Mouse (Mus musculus): ENCODE measurements around the gene Mcat. TPM values are rescaled to one million over a fixed set of nuclear protein-coding genes. Genes with fewer than 3 reads are reported as not detected.

Gene Mcat
- polyA plus RNA-seq, 1 experiment from 2014 or later: 15.9 TPM

DNA sequence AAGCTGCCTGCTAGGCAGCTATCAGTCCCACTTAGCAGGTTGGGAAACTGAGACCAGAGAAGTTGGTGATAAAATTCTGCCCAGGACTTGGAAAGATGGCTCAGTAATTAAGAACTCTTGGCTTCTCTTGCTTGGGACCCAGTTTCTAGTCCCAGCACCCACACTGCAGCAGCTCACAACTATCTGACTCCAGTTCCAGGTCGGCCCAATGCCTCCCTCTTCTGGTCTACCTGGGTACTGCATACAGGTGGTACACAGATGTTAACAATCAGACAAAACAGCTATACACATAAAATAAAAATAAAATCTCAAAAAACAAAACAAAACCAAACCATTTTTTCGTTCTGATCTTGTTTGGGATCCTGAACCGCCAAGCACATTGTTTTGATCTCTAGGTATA is 63.2 kb downstream of the Mcat start:
- no peak for ATAC-seq
- WGBS: 65% methylated on average over 3 of the region's 3 CpGs
- Histone ChIP-seq H3K9ac (ENCODE audit: low read depth, low read length) (no peak overlapping the region), H3K36me3 (ENCODE audit: control insufficient read depth, insufficient read depth) (peaks cover 11% of the 10 kb centered on the region; the same call in 1 of the 2 replicates), H3K4me1 (replicated peaks; ENCODE audit: control insufficient read depth, insufficient read depth, low read length) (no peaks in the 10 kb centered on the region), H3K9me3 (ENCODE audit: control insufficient read depth) (no peaks in the 10 kb centered on the region), H3K27me3 (replicated peaks; ENCODE audit: control insufficient read depth, insufficient read depth, low read length) (no peaks in the 10 kb centered on the region), H3K4me2 (replicated peaks; ENCODE audit: low read depth) (no peak overlapping the region), H3K27ac (ENCODE audit: low read depth, low read length) (no peak overlapping the region), H3K4me3 (ENCODE audit: low read depth, low read length) (no peak overlapping the region)
- TF ChIP-seq CTCF (IDR thresholded peaks at IDR 0.05; ENCODE audit: low read depth): peak; percentile 75

DNA sequence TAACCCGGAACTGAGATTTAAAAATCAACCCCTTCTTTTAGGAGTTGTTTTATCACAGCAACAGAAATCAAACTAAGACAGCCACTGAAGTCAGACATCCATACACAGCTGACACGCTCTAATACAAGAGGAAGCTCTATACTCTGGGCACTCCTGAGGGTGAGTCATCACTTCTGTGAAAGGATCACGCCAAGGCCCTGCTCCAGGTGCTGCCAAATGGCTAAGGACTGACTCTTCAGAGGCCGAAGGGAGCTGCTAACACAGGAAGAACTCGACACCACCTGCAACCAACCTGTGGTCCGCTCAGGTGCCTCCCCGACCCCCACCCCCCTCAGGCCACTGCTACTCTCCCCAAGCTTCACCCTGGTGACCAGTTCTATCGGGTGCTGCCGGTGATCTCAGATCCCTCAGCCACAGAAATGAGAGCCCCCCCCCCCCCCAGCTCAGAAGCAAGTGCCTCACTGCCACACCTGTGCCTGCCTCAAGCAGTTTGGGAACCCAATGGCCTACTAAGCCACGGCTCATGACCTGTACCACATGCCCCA is 64.3 kb downstream of the Mcat start:
- H3K9me3 ChIP-seq (ENCODE audit: control insufficient read depth): no peaks in the 10 kb centered on the region
- WGBS: 82% methylated on average over 10 of the region's 10 CpGs
- H3K9ac ChIP-seq (ENCODE audit: low read depth, low read length): no peak overlapping the region
- TF ChIP-seq CTCF (IDR thresholded peaks at IDR 0.05; ENCODE audit: low read depth): no peak
- no peak overlapping the region for H3K27ac ChIP-seq (ENCODE audit: low read depth, low read length)
- no peak for ATAC-seq
- H3K36me3 ChIP-seq (ENCODE audit: control insufficient read depth, insufficient read depth): peaks cover 11% of the 10 kb centered on the region; the same call in 1 of the 2 replicates
- no peak overlapping the region for H3K4me2 ChIP-seq (replicated peaks; ENCODE audit: low read depth)
- no peak overlapping the region for H3K4me3 ChIP-seq (ENCODE audit: low read depth, low read length)
- no peaks in the 10 kb centered on the region for H3K4me1 ChIP-seq (replicated peaks; ENCODE audit: control insufficient read depth, insufficient read depth, low read length)
- no peaks in the 10 kb centered on the region for H3K27me3 ChIP-seq (replicated peaks; ENCODE audit: control insufficient read depth, insufficient read depth, low read length)

DNA sequence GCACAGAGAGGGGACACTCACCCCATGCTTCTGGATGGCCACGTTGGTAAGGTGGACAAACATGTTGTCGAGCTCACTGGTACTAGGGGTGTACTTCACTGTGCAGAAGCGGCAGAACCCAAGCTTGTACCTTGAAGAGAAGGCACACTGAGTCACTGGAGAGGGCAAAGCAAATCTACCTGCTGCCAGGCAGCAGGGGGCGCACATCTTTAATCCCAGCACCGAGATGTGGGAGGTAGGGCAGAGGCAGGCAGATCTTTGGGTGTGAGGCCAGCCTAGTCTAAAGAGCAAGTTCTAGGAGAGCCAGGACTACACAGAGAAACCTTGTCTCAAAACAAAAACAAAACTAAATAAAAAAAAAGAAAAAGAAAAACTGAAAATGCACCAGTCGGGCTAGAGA is 66.3 kb downstream of the Mcat start:
- 91% methylated on average over 6 of the region's 6 CpGs for WGBS
- Histone ChIP-seq H3K36me3 (ENCODE audit: control insufficient read depth, insufficient read depth) (peaks cover 9% of the 10 kb centered on the region; the same call in 1 of the 2 replicates), H3K4me2 (replicated peaks; ENCODE audit: low read depth) (no peak overlapping the region), H3K4me1 (replicated peaks; ENCODE audit: control insufficient read depth, insufficient read depth, low read length) (no peaks in the 10 kb centered on the region), H3K4me3 (ENCODE audit: low read depth, low read length) (no peak overlapping the region), H3K27me3 (replicated peaks; ENCODE audit: control insufficient read depth, insufficient read depth, low read length) (no peaks in the 10 kb centered on the region), H3K27ac (ENCODE audit: low read depth, low read length) (no peak overlapping the region), H3K9me3 (ENCODE audit: control insufficient read depth) (no peaks in the 10 kb centered on the region), H3K9ac (ENCODE audit: low read depth, low read length) (no peak overlapping the region)
- TF ChIP-seq CTCF (IDR thresholded peaks at IDR 0.05; ENCODE audit: low read depth): peak; percentile 41
- no peak for ATAC-seq

Small RNA genes lying within 50 kb of the gene (microRNA-seq; reads per million reads assigned to microRNA genes)
- not detected for gene Gm24575

Other genes with a start within 250 kb of the Mcat start
- 119 and 124 TPM in 2 replicates for gene Arfgap3, start 213.5 kb downstream of the Mcat start, polyA plus RNA-seq (2015; fragmentation: Nextera tagmentation; extraction: Ambion mirVana)
- gene Pacsin2, start 99.2 kb downstream of the Mcat start, polyA plus RNA-seq (2015; fragmentation: Nextera tagmentation; extraction: Ambion mirVana): 40.9 and 47.3 TPM in 2 replicates
- 6.0 and 7.1 TPM in 2 replicates for gene Ttll1, start 52.9 kb downstream of the Mcat start, polyA plus RNA-seq (2015; fragmentation: Nextera tagmentation; extraction: Ambion mirVana)
- 4.6 TPM in 2 replicates for gene Bik, start 36.9 kb downstream of the Mcat start, polyA plus RNA-seq (2015; fragmentation: Nextera tagmentation; extraction: Ambion mirVana)
- gene Tspo, start 195 bp downstream of the Mcat start, polyA plus RNA-seq (2015; fragmentation: Nextera tagmentation; extraction: Ambion mirVana): 105 and 118 TPM in 2 replicates
- gene Ttll12, start 31.4 kb upstream of the Mcat start, polyA plus RNA-seq (2015; fragmentation: Nextera tagmentation; extraction: Ambion mirVana): 14.1 and 14.7 TPM in 2 replicates
- 2.5 and 2.7 TPM in 2 replicates for gene Scube1, start 161.2 kb upstream of the Mcat start, polyA plus RNA-seq (2015; fragmentation: Nextera tagmentation; extraction: Ambion mirVana)
- 0.07 and 0.16 TPM in 2 replicates for gene Mpped1, start 215.7 kb upstream of the Mcat start, polyA plus RNA-seq (2015; fragmentation: Nextera tagmentation; extraction: Ambion mirVana)